Mouse (Mus musculus) bone marrow, adult 2 months (tissue): Measurements from ENCODE around the gene Spag7. TPM values are rescaled to one million over a fixed set of nuclear protein-coding genes. Genes with fewer than 3 reads are reported as not detected.
A peak's percentile ranks its signal among the peaks of the same experiment; 100 is the strongest.

Experiments
- H3K27ac ChIP-seq: fragments of 200-500 bp; 2 replicates; pipeline ENCODE4 v1.5.1; 2012; ENCODE audit warnings: low read depth, mild to moderate bottlenecking, control low read depth, inconsistent platforms, low read length; ENCODE audit not compliant: control insufficient read depth, poor library complexity, insufficient read depth
- H3K4me1 ChIP-seq: fragments of 200-500 bp; 2 replicates; pipeline ENCODE4 v1.6.1; 2011; ENCODE audit warnings: low read length; ENCODE audit not compliant: control insufficient read depth, insufficient read depth
- H3K4me3 ChIP-seq: fragments of 200-500 bp; replicated peaks from 2 replicates; pipeline ENCODE3; 2011; ENCODE audit warnings: mild to moderate bottlenecking, low read depth, low read length, control low read depth; ENCODE audit not compliant: control insufficient read depth
- CTCF ChIP-seq: fragments of 200-500 bp; IDR thresholded peaks from 2 replicates; pipeline ENCODE4 v1.5.1; 2011; ENCODE audit warnings: low read length, control low read depth; ENCODE audit not compliant: control insufficient read depth, insufficient read depth
- POLR2A ChIP-seq: fragments of 200-500 bp; IDR thresholded peaks from 2 replicates; pipeline ENCODE4 v1.6.1; 2011; ENCODE audit warnings: low read depth, mild to moderate bottlenecking, control low read depth, low read length, borderline replicate concordance; ENCODE audit not compliant: control insufficient read depth
- WGBS: fragments of 180-500 bp; shearing (Covaris S2); methylation state at CpG from one replicate; pipeline ENCODE4 v1.1.7; 2018; 5-methylcytosine and 5-hydroxymethylcytosine counted together
- polyA plus RNA-seq: library from polyadenylated mRNA; stranded (reverse); fragments of >200 nt; gene quantifications from 2 replicates; pipeline ENCODE4 v1.2.4, GENCODE M21; 2011; ENCODE audit warnings: low replicate concordance; ENCODE audit not compliant: missing spikeins, insufficient read depth, insufficient read length

Gene Spag7
- polyA plus RNA-seq, 1 experiment, result 70.9 TPM

GRCm38 (mm10) chr11:70623053-70623742 is 46.0 kb downstream of the Spag7 start:
- WGBS, result 82% methylated on average over 10 of the region's 10 CpGs
- no peaks in the 10 kb centered on the region; the same call in 1 of the 2 replicates for H3K4me1 ChIP-seq
- no peak overlapping the region for H3K4me3 ChIP-seq
- no peak overlapping the region for H3K27ac ChIP-seq
- TF ChIP-seq POLR2A, result no peak
- TF ChIP-seq CTCF, result peak; percentile 21; the same call in 1 of the 2 replicates

DNA sequence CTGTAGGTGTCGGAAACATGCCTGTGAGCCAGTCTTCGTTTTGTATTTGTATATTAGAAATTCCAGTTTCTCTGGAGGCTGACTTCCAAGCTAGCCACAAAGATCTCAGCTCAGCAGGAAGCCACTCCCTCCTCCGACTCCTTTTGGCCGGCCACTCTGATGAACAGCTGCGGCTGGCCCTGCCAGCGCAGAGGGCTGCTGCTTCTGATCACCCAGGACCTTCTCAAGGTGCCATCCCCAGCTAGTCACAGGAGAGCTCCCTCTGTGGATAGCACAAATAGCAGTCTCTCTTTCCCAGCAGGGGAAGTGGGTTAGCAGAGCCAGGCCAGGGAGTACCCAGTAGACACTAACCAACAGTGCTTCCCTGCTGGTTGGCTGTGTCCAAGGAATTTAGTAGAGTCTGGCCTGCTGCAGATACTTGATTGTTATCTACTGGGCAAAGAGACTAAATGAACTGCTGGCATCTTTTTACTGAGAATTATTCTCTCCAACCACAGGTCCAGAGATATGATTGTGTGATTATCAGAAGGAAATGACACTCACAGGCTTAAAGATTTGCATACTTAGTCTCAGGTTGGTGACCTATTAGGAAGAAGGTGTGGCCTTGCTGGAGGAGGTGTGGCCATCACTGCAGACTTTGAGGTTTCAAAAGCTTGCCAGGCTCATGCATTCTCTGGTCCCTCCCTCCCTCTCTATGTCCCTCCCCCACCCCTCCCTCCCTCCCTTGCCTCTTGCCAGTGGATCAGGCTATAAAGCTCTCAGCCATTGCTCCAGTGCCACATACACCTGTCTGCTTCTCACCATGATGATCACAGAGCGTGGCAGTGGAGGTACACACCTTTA is 47.0 kb downstream of the Spag7 start:
- TF ChIP-seq POLR2A, result no peak
- no peak for TF ChIP-seq CTCF
- 70% methylated on average over 7 of the region's 7 CpGs for WGBS
- no peak overlapping the region for H3K4me3 ChIP-seq
- H3K27ac ChIP-seq, result no peak overlapping the region
- H3K4me1 ChIP-seq, result no peaks in the 10 kb centered on the region; the same call in 1 of the 2 replicates

GRCm38 (mm10) chr11:70619101-70619500 is 50.1 kb downstream of the Spag7 start, which contains the start of gene Chrne:
Gene Chrne (minus strand): TSS chr11:70619216.
- no peaks in the 10 kb centered on the region; the same call in 1 of the 2 replicates for H3K4me1 ChIP-seq
- no peak within 1 kb of the TSS for H3K27ac ChIP-seq
- TF ChIP-seq CTCF (no peak), POLR2A (no peak)
- WGBS, result 63% methylated on average over 1 of the region's 1 CpGs
- no peak within 1 kb of the TSS for H3K4me3 ChIP-seq

GRCm38 (mm10) chr11:70615516-70616093 is 53.6 kb downstream of the Spag7 start, which contains the start of gene 4930544D05Rik:
Gene 4930544D05Rik (plus strand): TSS chr11:70615848.
- WGBS, result 13% methylated on average over 21 of the region's 21 CpGs
- 0 out of 2 replicates have a peak within 1 kb of the TSS, but pooled peaks have one; percentile 14 for H3K27ac ChIP-seq

GRCm38 (mm10) chr11:70615074-70615473 is 54.1 kb downstream of the Spag7 start:
- H3K4me1 ChIP-seq, result no peaks in the 10 kb centered on the region; the same call in 1 of the 2 replicates
- H3K27ac ChIP-seq, result 0 out of 2 replicates have a peak overlapping the region, but pooled peaks have one; percentile 14
- TF ChIP-seq CTCF, result no peak
- peak; percentile 43; the same call in 1 of the 2 replicates for TF ChIP-seq POLR2A
- peak overlapping the region; percentile 71 for H3K4me3 ChIP-seq
- WGBS, result under 1% methylated on average over 17 of the region's 17 CpGs

More at GRCm38 (mm10) chr11:70615516-70616093, 53.6 kb downstream of the Spag7 start, which contains the start of gene 4930544D05Rik:
- TF ChIP-seq CTCF, result no peak
- no peak for TF ChIP-seq POLR2A
- H3K4me1 ChIP-seq, result no peaks in the 10 kb centered on the region; the same call in 1 of the 2 replicates
- peak within 1 kb of the TSS; percentile 71 for H3K4me3 ChIP-seq

Other genes starting within 250 kb of the Spag7 start
- 201 and 438 TPM in 2 replicates for gene Arrb2, start 236.8 kb downstream of the Spag7 start, polyA plus RNA-seq
- gene Med11, start 217.5 kb downstream of the Spag7 start, polyA plus RNA-seq, result 8.3 and 16.1 TPM in 2 replicates
- gene Zmynd15, start 210.0 kb downstream of the Spag7 start, polyA plus RNA-seq, result 0.66 and 1.5 TPM in 2 replicates
- 0.59 and 3.2 TPM in 2 replicates for gene Cxcl16, start 209.4 kb downstream of the Spag7 start, polyA plus RNA-seq
- gene Tm4sf5, start 164.2 kb downstream of the Spag7 start, polyA plus RNA-seq, result not detected in 2 replicates
- gene Vmo1, start 154.8 kb downstream of the Spag7 start, polyA plus RNA-seq, result not detected in 2 replicates
- gene Gltpd2, start 150.2 kb downstream of the Spag7 start, polyA plus RNA-seq, result not detected in 2 replicates
- gene Psmb6, start 144.0 kb downstream of the Spag7 start, polyA plus RNA-seq, result 90.4 and 129 TPM in 2 replicates
- gene Gm40193, start 136.5 kb downstream of the Spag7 start, polyA plus RNA-seq, result not detected in 2 replicates
- gene Pld2, start 129.4 kb downstream of the Spag7 start, polyA plus RNA-seq, result 1.5 and 4.0 TPM in 2 replicates
- gene Mink1, start 106.5 kb downstream of the Spag7 start, polyA plus RNA-seq, result 50.8 and 79.5 TPM in 2 replicates
- not detected in 2 replicates for gene 4930544D05Rik, start 53.6 kb downstream of the Spag7 start, polyA plus RNA-seq
- 2.0 TPM in 1 of 2 replicates, not detected in the other for gene Chrne, start 50.2 kb downstream of the Spag7 start, polyA plus RNA-seq
- 8.6 and 28.3 TPM in 2 replicates for gene Gp1ba, start 30.3 kb downstream of the Spag7 start, polyA plus RNA-seq
- gene Rnf167, start 22.2 kb downstream of the Spag7 start, polyA plus RNA-seq, result 125 and 265 TPM in 2 replicates
- gene Slc25a11, start 21.9 kb downstream of the Spag7 start, polyA plus RNA-seq, result 28.7 and 49.2 TPM in 2 replicates
- 840 and 1,173 TPM in 2 replicates for gene Pfn1, start 14.8 kb downstream of the Spag7 start, polyA plus RNA-seq
- gene Eno3, start 12.2 kb downstream of the Spag7 start, polyA plus RNA-seq, result 14.7 and 29.8 TPM in 2 replicates
- 11.2 and 24.0 TPM in 2 replicates for gene Camta2, start 18.7 kb upstream of the Spag7 start, polyA plus RNA-seq
- gene Inca1, start 30.7 kb upstream of the Spag7 start, polyA plus RNA-seq, result not detected in 2 replicates
- gene Kif1c, start 31.1 kb upstream of the Spag7 start, polyA plus RNA-seq, result 10.0 and 13.7 TPM in 2 replicates
- 1.1 and 1.7 TPM in 2 replicates for gene Zfp3, start 94.8 kb upstream of the Spag7 start, polyA plus RNA-seq
- 1.9 TPM in 1 of 2 replicates, not detected in the other for gene Scimp, start 143.2 kb upstream of the Spag7 start, polyA plus RNA-seq
- gene Rabep1, start 175.4 kb upstream of the Spag7 start, polyA plus RNA-seq, result 12.6 and 28.8 TPM in 2 replicates